Mouse (Mus musculus): ENCODE measurements around the gene Zscan20.

DNA sequence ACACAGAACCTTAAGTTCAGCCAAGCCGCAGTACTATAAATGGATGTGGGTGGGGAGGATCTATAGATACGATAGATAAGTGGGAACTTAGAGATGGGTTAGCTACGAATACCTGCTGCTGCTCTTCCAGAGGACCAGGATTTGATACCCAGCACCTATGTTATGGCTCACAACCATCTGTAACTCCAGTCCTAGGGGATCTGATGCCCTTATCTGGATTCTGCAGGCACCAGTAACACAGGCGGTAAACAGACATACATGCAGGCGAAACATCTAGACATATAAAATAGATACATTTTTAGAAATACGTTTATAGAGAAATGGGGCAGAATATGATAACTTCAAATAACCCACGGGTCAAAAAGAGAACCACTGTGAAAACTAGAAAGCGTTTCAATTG lies 11.2 kb upstream of the Zscan20 start:
- TF ChIP-seq GATA1 (IDR thresholded peaks at IDR 0.05; ENCODE audit: borderline replicate concordance, low read length) (no peak), FLI1 (IDR thresholded peaks at IDR 0.05; ENCODE audit: low read length) (no peak)

All from megakaryocyte, embryonic 14.5 days (primary cell).